22 mouse cellular contexts compared by ENCODE assay signal in the genomic region with DNA sequence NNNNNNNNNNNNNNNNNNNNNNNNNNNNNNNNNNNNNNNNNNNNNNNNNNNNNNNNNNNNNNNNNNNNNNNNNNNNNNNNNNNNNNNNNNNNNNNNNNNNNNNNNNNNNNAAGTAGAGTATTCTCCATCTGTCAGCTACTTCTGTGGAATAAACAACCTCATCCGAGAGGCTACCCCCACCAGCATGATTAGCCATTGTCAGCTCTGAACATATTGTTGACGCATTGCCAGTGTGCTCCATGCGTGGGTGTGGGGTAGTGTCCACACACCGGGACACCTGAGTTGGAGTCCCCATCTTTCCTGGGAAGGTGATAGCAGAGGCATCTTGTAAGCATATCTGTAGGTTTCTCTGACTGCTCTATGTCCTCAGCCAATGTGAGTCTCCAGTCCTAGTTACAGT. TPM values are rescaled to one million over a fixed set of nuclear protein-coding genes. Genes with fewer than 3 reads are reported as not detected.
DNase-seq lines count a peak whose midpoint lies in the region; ATAC-seq and TF ChIP-seq lines count a peak whose summit lies in the region.
"Had no signal": no experiment of that assay in that cellular context is flagged by ENCODE, and none has a peak within 500 bp of the region (broad histone marks: within the 10 kb centered on the region; RNA-seq: fewer than 3 reads in every experiment).

No protein-coding gene starts in this region.

- no peaks in the 10 kb centered on the region for H3K9me3 ChIP-seq in hindbrain, embryonic 12.5 days (replicated peaks)
- H3K9me3 ChIP-seq in hindbrain, embryonic 16.5 days (ENCODE audit: control insufficient read depth, low read length) = no peaks in the 10 kb centered on the region
- H3K9me3 ChIP-seq: hindbrain, embryonic 13.5 days; limb, embryonic 12.5 days; midbrain, embryonic 10.5 days had no signal

- WGBS in hindbrain, embryonic 12.5 days = 77% methylated on average over 4 of the region's 4 CpGs
- 79% methylated on average over 4 of the region's 4 CpGs for WGBS in hindbrain, embryonic 16.5 days

- H3K4me3 ChIP-seq in hindbrain, embryonic 12.5 days = no peak overlapping the region
- H3K4me3 ChIP-seq in hindbrain, embryonic 16.5 days (ENCODE audit: low read length) = no peak overlapping the region
- H3K4me3 ChIP-seq: hindbrain, embryonic 13.5 days; layer of hippocampus, adult 2 months; limb, embryonic 12.5 days; midbrain, embryonic 10.5 days; myocyte had no signal

- 0 out of 2 replicates have a peak overlapping the region, but pooled peaks have one; percentile 3 for H3K27ac ChIP-seq in hindbrain, embryonic 12.5 days
- H3K27ac ChIP-seq in hindbrain, embryonic 16.5 days (ENCODE audit: low read depth, low read length) = no peak overlapping the region
- H3K27ac ChIP-seq: hindbrain, embryonic 13.5 days; layer of hippocampus, adult 2 months; limb, embryonic 12.5 days; midbrain, embryonic 10.5 days; stomach, postnatal 0 days had no signal

- peak; percentile 51 for DNase-seq in cerebellum, adult 11-12 months
- DNase-seq in cerebellum, postnatal 14 days = no peak
- DNase-seq in brain, embryonic 14.5 days (ENCODE audit: low read depth) = peak; percentile 27
- peak; percentile 25 to 30 for DNase-seq in cerebellum, postnatal 36 days
- DNase-seq in lung, postnatal 25 days (ENCODE audit: low spot score) = no peak
- no peak for DNase-seq in spleen, postnatal 14 days (ENCODE audit: low spot score in 2 of 2)
- DNase-seq: adrenal gland, postnatal 36 days; kidney, adult 8-10 months; kidney, postnatal 10 days; liver, postnatal 0 days; right cerebral cortex, adult 18-20 months had no signal

- ATAC-seq in hindbrain, embryonic 12.5 days (ENCODE audit: low FRiP score) = no peak
- ATAC-seq in hindbrain, embryonic 16.5 days = no peak
- ATAC-seq: inflammation-experienced regulatory T-cells, adult 6 months; liver, postnatal 0 days; midbrain, embryonic 16.5 days had no signal

- no peaks in the 10 kb centered on the region for H3K36me3 ChIP-seq in hindbrain, embryonic 12.5 days
- no peaks in the 10 kb centered on the region for H3K36me3 ChIP-seq in hindbrain, embryonic 16.5 days (ENCODE audit: control insufficient read depth, insufficient read depth, low read length)
- H3K36me3 ChIP-seq: hindbrain, embryonic 13.5 days; limb, embryonic 12.5 days; midbrain, embryonic 10.5 days had no signal

- H3K27me3 ChIP-seq in hindbrain, embryonic 12.5 days = no peaks in the 10 kb centered on the region
- H3K27me3 ChIP-seq in hindbrain, embryonic 16.5 days (replicated peaks; ENCODE audit: control insufficient read depth, insufficient read depth, low read length) = no peaks in the 10 kb centered on the region

- H3K4me2 ChIP-seq in hindbrain, embryonic 12.5 days (replicated peaks) = no peak overlapping the region
- no peak overlapping the region for H3K4me2 ChIP-seq in hindbrain, embryonic 16.5 days (ENCODE audit: low read length)
- H3K4me2 ChIP-seq: hindbrain, embryonic 13.5 days; limb, embryonic 12.5 days; liver, embryonic 11.5 days had no signal

- no peak overlapping the region for H3K9ac ChIP-seq in hindbrain, embryonic 12.5 days
- H3K9ac ChIP-seq in hindbrain, embryonic 16.5 days (ENCODE audit: low read depth, low read length) = no peak overlapping the region
- H3K9ac ChIP-seq: limb, embryonic 12.5 days; liver, postnatal 0 days had no signal

- TF ChIP-seq CTCF in brain, embryonic 14.5 days (IDR thresholded peaks at IDR 0.05; ENCODE audit: borderline replicate concordance, extremely low read depth, insufficient read depth, insufficient read length) = no peak

- peaks cover 8% of the 10 kb centered on the region for H3K4me1 ChIP-seq in hindbrain, embryonic 12.5 days
- H3K4me1 ChIP-seq in hindbrain, embryonic 16.5 days (ENCODE audit: control insufficient read depth, insufficient read depth, low read depth, low read length) = no peaks in the 10 kb centered on the region

- no peak for TF ChIP-seq POLR2A in brain, embryonic 14.5 days (IDR thresholded peaks at IDR 0.05; ENCODE audit: borderline replicate concordance, extremely low read depth, insufficient read depth, insufficient read length, poor library complexity, severe bottlenecking)

RNA-seq across cellular contexts. Expression of gene Rptor, which starts 16.2 kb away (rescaled TPM):
- 17.4 and 18.3 TPM in 2 replicates for polyA plus RNA-seq in hindbrain, embryonic 12.5 days (2016; fragmentation: Nextera tagmentation; extraction: Ambion mirVana)
- polyA plus RNA-seq in hindbrain, embryonic 16.5 days (2015; fragmentation: Nextera tagmentation; extraction: Ambion mirVana) = 8.5 and 10.1 TPM in 2 replicates
- 23.4 and 34.4 TPM in 2 replicates for polyA plus RNA-seq in brain, embryonic 14.5 days (2012; rRNA removed)

RNA-seq across cellular contexts. Expression of gene Nptx1, which starts 39.0 kb away (rescaled TPM):
- 14.8 and 15.2 TPM in 2 replicates for polyA plus RNA-seq in hindbrain, embryonic 12.5 days (2016; fragmentation: Nextera tagmentation; extraction: Ambion mirVana)
- 15.6 and 22.4 TPM in 2 replicates for polyA plus RNA-seq in hindbrain, embryonic 16.5 days (2015; fragmentation: Nextera tagmentation; extraction: Ambion mirVana)
- 9.2 and 14.7 TPM in 2 replicates for polyA plus RNA-seq in brain, embryonic 14.5 days (2012; rRNA removed)
- polyA plus RNA-seq: inflammation-experienced regulatory T-cells, adult 6 months; liver, postnatal 0 days had no signal

Comparison
In these comparisons a context has a peak if more than half of its experiments do, and no peak if none do; other contexts are left out.
1. DNase-seq: peak in cerebellum, adult 11-12 months (single experiment), brain, embryonic 14.5 days (single experiment) and cerebellum, postnatal 36 days (2 of 2); none in cerebellum, postnatal 14 days (0 of 2), lung, postnatal 25 days (single experiment) and spleen, postnatal 14 days (0 of 2).